21 mouse cellular contexts compared by ENCODE assay signal in the genomic region with DNA sequence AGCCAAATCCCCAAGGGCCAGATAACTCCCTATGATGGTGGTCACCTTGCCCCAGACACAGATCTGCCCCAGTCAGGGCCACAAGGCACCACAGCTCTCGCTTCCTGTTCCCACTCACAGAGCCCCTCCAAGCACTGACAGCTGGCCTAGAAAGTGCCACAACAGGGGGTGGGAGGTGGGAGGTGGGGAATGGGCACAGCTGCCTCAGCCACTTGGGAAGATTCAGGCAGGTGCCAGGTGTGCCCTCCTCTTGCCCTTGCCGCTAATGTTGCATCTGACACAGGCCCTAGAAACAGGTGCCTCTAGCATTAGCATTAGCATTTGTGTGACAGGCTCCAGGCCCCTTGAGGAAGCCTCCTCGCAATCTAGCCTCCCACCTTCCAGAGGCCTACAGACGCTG. TPM values are rescaled to one million over a fixed set of nuclear protein-coding genes. Genes with fewer than 3 reads are reported as not detected.
DNase-seq lines count a peak whose midpoint lies in the region; ATAC-seq lines count a peak whose summit lies in the region.
"Had no signal": no experiment of that assay in that cellular context is flagged by ENCODE, and none has a peak within 500 bp of the region (broad histone marks: within the 10 kb centered on the region; RNA-seq: fewer than 3 reads in every experiment).

No protein-coding gene starts in this region.

- H3K9me3 ChIP-seq in hindbrain, embryonic 13.5 days = no peaks in the 10 kb centered on the region
- no peaks in the 10 kb centered on the region for H3K9me3 ChIP-seq in hindbrain, embryonic 14.5 days (ENCODE audit: control insufficient read depth, low read length)
- H3K9me3 ChIP-seq in midbrain, embryonic 13.5 days = no peaks in the 10 kb centered on the region
- H3K9me3 ChIP-seq in midbrain, embryonic 10.5 days (replicated peaks) = no peaks in the 10 kb centered on the region
- H3K9me3 ChIP-seq in neural tube, embryonic 13.5 days = no peaks in the 10 kb centered on the region
- H3K9me3 ChIP-seq in neural tube, embryonic 15.5 days (replicated peaks) = no peaks in the 10 kb centered on the region
- H3K9me3 ChIP-seq: embryonic facial prominence, embryonic 10.5 days; forebrain, embryonic 13.5 days; heart, embryonic 15.5 days had no signal

- H3K4me2 ChIP-seq in hindbrain, embryonic 13.5 days = no peak overlapping the region
- no peak overlapping the region for H3K4me2 ChIP-seq in hindbrain, embryonic 14.5 days (replicated peaks)
- no peak overlapping the region for H3K4me2 ChIP-seq in midbrain, embryonic 13.5 days (replicated peaks)
- H3K4me2 ChIP-seq in neural tube, embryonic 13.5 days = no peak overlapping the region
- H3K4me2 ChIP-seq in neural tube, embryonic 15.5 days = no peak overlapping the region
- H3K4me2 ChIP-seq: forebrain, embryonic 13.5 days; heart, embryonic 11.5 days; heart, embryonic 15.5 days had no signal

- no peak overlapping the region for H3K4me3 ChIP-seq in hindbrain, embryonic 13.5 days
- no peak overlapping the region for H3K4me3 ChIP-seq in hindbrain, embryonic 14.5 days (replicated peaks; ENCODE audit: low read length)
- no peak overlapping the region for H3K4me3 ChIP-seq in midbrain, embryonic 13.5 days (replicated peaks)
- no peak overlapping the region for H3K4me3 ChIP-seq in midbrain, embryonic 10.5 days
- no peak overlapping the region for H3K4me3 ChIP-seq in neural tube, embryonic 13.5 days
- H3K4me3 ChIP-seq in neural tube, embryonic 15.5 days (replicated peaks) = no peak overlapping the region
- H3K4me3 ChIP-seq: embryonic facial prominence, embryonic 10.5 days; forebrain, embryonic 13.5 days; heart, adult 2 months; heart, embryonic 15.5 days had no signal

- no peak overlapping the region for H3K9ac ChIP-seq in hindbrain, embryonic 13.5 days
- no peak overlapping the region for H3K9ac ChIP-seq in hindbrain, embryonic 14.5 days
- no peak overlapping the region for H3K9ac ChIP-seq in midbrain, embryonic 13.5 days (replicated peaks)
- no peak overlapping the region for H3K9ac ChIP-seq in neural tube, embryonic 13.5 days
- H3K9ac ChIP-seq in neural tube, embryonic 15.5 days (replicated peaks) = no peak overlapping the region
- H3K9ac ChIP-seq: forebrain, embryonic 13.5 days; forebrain, postnatal 0 days; heart, embryonic 15.5 days had no signal

- ATAC-seq in hindbrain, embryonic 13.5 days (ENCODE audit: low FRiP score) = peak; percentile 15; the same call in 1 of the 2 replicates
- ATAC-seq in hindbrain, embryonic 14.5 days (ENCODE audit: low FRiP score) = no peak
- peak; percentile 50; the same call in 1 of the 2 replicates for ATAC-seq in midbrain, embryonic 13.5 days
- peak; percentile 34 for ATAC-seq in neural tube, embryonic 13.5 days (ENCODE audit: low read depth)
- no peak for ATAC-seq in neural tube, embryonic 15.5 days (ENCODE audit: low FRiP score)
- ATAC-seq: forebrain, embryonic 13.5 days had no signal

- H3K27ac ChIP-seq in hindbrain, embryonic 13.5 days = peak overlapping the region; percentile 19; the same call in 1 of the 2 replicates
- H3K27ac ChIP-seq in hindbrain, embryonic 14.5 days = no peak overlapping the region
- no peak overlapping the region for H3K27ac ChIP-seq in midbrain, embryonic 13.5 days
- H3K27ac ChIP-seq in midbrain, embryonic 10.5 days (replicated peaks) = no peak overlapping the region
- peak overlapping the region; percentile 57; the same call in 1 of the 2 replicates for H3K27ac ChIP-seq in neural tube, embryonic 13.5 days (replicated peaks)
- H3K27ac ChIP-seq in neural tube, embryonic 15.5 days (replicated peaks) = no peak overlapping the region
- H3K27ac ChIP-seq: embryonic facial prominence, embryonic 10.5 days; forebrain, embryonic 13.5 days; heart, adult 2 months; heart, embryonic 15.5 days had no signal

- H3K27me3 ChIP-seq in hindbrain, embryonic 13.5 days = 0 out of 2 replicates have a peak, but pooled peaks cover 12% of the 10 kb centered on the region
- H3K27me3 ChIP-seq in hindbrain, embryonic 14.5 days (ENCODE audit: control insufficient read depth, insufficient read depth, low read length) = no peaks in the 10 kb centered on the region
- H3K27me3 ChIP-seq in midbrain, embryonic 13.5 days = no peaks in the 10 kb centered on the region
- H3K27me3 ChIP-seq in midbrain, embryonic 10.5 days (ENCODE audit: low read depth, poor library complexity, severe bottlenecking) = no peaks in the 10 kb centered on the region
- peaks cover 12% of the 10 kb centered on the region; the same call in 1 of the 2 replicates for H3K27me3 ChIP-seq in neural tube, embryonic 13.5 days
- H3K27me3 ChIP-seq in neural tube, embryonic 15.5 days (replicated peaks) = 0 out of 2 replicates have a peak, but pooled peaks cover 5% of the 10 kb centered on the region
- H3K27me3 ChIP-seq: forebrain, embryonic 13.5 days had no signal

- no peak for DNase-seq in hindbrain, embryonic 14.5 days (ENCODE audit: low spot score)
- no peak for DNase-seq in midbrain, embryonic 10.5 days (ENCODE audit: low spot score)
- DNase-seq in retina, postnatal 1 day = no peak
- DNase-seq: adrenal gland, adult 2 months; adrenal gland, postnatal 36 days; cerebellum, adult 2 months; cerebellum, postnatal 10 days; forebrain, postnatal 0 days; gastrocnemius, postnatal 14 days; heart, adult 2 months; heart, postnatal 14 days had no signal

- 73% methylated on average over 4 of the region's 4 CpGs for WGBS in hindbrain, embryonic 13.5 days
- WGBS in hindbrain, embryonic 14.5 days = 66% methylated on average over 4 of the region's 4 CpGs
- WGBS in midbrain, embryonic 13.5 days = 69% methylated on average over 4 of the region's 4 CpGs
- WGBS in midbrain, embryonic 10.5 days = 88% methylated on average over 4 of the region's 4 CpGs
- WGBS in neural tube, embryonic 13.5 days = 55% methylated on average over 4 of the region's 4 CpGs
- 55% methylated on average over 4 of the region's 4 CpGs for WGBS in neural tube, embryonic 15.5 days

- peaks cover 28% of the 10 kb centered on the region for H3K4me1 ChIP-seq in hindbrain, embryonic 13.5 days (replicated peaks)
- H3K4me1 ChIP-seq in hindbrain, embryonic 14.5 days (replicated peaks; ENCODE audit: control insufficient read depth, insufficient read depth, low read length) = peaks cover 18% of the 10 kb centered on the region; the same call in 1 of the 2 replicates
- H3K4me1 ChIP-seq in midbrain, embryonic 13.5 days (replicated peaks) = peaks cover 16% of the 10 kb centered on the region
- peaks cover 7% of the 10 kb centered on the region; the same call in 1 of the 2 replicates for H3K4me1 ChIP-seq in midbrain, embryonic 10.5 days
- H3K4me1 ChIP-seq in neural tube, embryonic 13.5 days (replicated peaks) = peaks cover 29% of the 10 kb centered on the region
- peaks cover 25% of the 10 kb centered on the region for H3K4me1 ChIP-seq in neural tube, embryonic 15.5 days
- H3K4me1 ChIP-seq: embryonic facial prominence, embryonic 10.5 days; heart, embryonic 15.5 days had no signal

- H3K36me3 ChIP-seq in hindbrain, embryonic 13.5 days = no peaks in the 10 kb centered on the region
- no peaks in the 10 kb centered on the region for H3K36me3 ChIP-seq in hindbrain, embryonic 14.5 days (replicated peaks; ENCODE audit: control insufficient read depth, insufficient read depth)
- no peaks in the 10 kb centered on the region for H3K36me3 ChIP-seq in midbrain, embryonic 13.5 days
- no peaks in the 10 kb centered on the region for H3K36me3 ChIP-seq in midbrain, embryonic 10.5 days
- H3K36me3 ChIP-seq in neural tube, embryonic 13.5 days = no peaks in the 10 kb centered on the region
- no peaks in the 10 kb centered on the region for H3K36me3 ChIP-seq in neural tube, embryonic 15.5 days
- H3K36me3 ChIP-seq: embryonic facial prominence, embryonic 10.5 days; heart, embryonic 15.5 days had no signal

RNA-seq across cellular contexts. Expression of gene Ecel1, which starts 14.8 kb away (rescaled TPM):
- polyA plus RNA-seq in hindbrain, embryonic 13.5 days (2015; fragmentation: Nextera tagmentation; extraction: Ambion mirVana) = 33.1 and 35.5 TPM in 2 replicates
- polyA plus RNA-seq in hindbrain, embryonic 14.5 days (2014; fragmentation: Nextera tagmentation; extraction: Ambion mirVana) = 41.7 and 44.0 TPM in 2 replicates
- polyA plus RNA-seq in midbrain, embryonic 13.5 days (2015; fragmentation: Nextera tagmentation; extraction: Ambion mirVana) = 12.8 and 15.0 TPM in 2 replicates
- 3.7 and 5.0 TPM in 2 replicates for polyA plus RNA-seq in midbrain, embryonic 10.5 days (2016; fragmentation: Nextera tagmentation; extraction: Ambion mirVana)
- polyA plus RNA-seq in neural tube, embryonic 13.5 days (2015; fragmentation: Nextera tagmentation; extraction: Ambion mirVana) = 62.4 and 73.8 TPM in 2 replicates
- 71.9 and 84.7 TPM in 2 replicates for polyA plus RNA-seq in neural tube, embryonic 15.5 days (2015; fragmentation: Nextera tagmentation; extraction: Ambion mirVana)
- polyA plus RNA-seq: heart, embryonic 11.5 days had no signal

RNA-seq across cellular contexts. Expression of gene Akp3, which starts 16.8 kb away (rescaled TPM):
- polyA plus RNA-seq in hindbrain, embryonic 13.5 days (2015; fragmentation: Nextera tagmentation; extraction: Ambion mirVana) = not detected in 2 replicates
- polyA plus RNA-seq in hindbrain, embryonic 14.5 days (2014; fragmentation: Nextera tagmentation; extraction: Ambion mirVana) = not detected in 2 replicates
- polyA plus RNA-seq in midbrain, embryonic 13.5 days (2015; fragmentation: Nextera tagmentation; extraction: Ambion mirVana) = not detected in 2 replicates
- polyA plus RNA-seq in midbrain, embryonic 10.5 days (2016; fragmentation: Nextera tagmentation; extraction: Ambion mirVana) = not detected in 2 replicates
- not detected in 2 replicates for polyA plus RNA-seq in neural tube, embryonic 13.5 days (2015; fragmentation: Nextera tagmentation; extraction: Ambion mirVana)
- polyA plus RNA-seq in neural tube, embryonic 15.5 days (2015; fragmentation: Nextera tagmentation; extraction: Ambion mirVana) = not detected in 2 replicates
- polyA plus RNA-seq: adrenal gland, adult 2 months; embryonic facial prominence, embryonic 10.5 days; forebrain, embryonic 13.5 days; forebrain, postnatal 0 days; heart, embryonic 11.5 days; heart, embryonic 15.5 days had no signal

RNA-seq across cellular contexts. Expression of gene Alpi, which starts 40.1 kb away (rescaled TPM):
- polyA plus RNA-seq in hindbrain, embryonic 13.5 days (2015; fragmentation: Nextera tagmentation; extraction: Ambion mirVana) = not detected in 2 replicates
- not detected in 2 replicates for polyA plus RNA-seq in hindbrain, embryonic 14.5 days (2014; fragmentation: Nextera tagmentation; extraction: Ambion mirVana)
- 0.08 TPM in 1 of 2 replicates, not detected in the other for polyA plus RNA-seq in midbrain, embryonic 13.5 days (2015; fragmentation: Nextera tagmentation; extraction: Ambion mirVana)
- polyA plus RNA-seq in midbrain, embryonic 10.5 days (2016; fragmentation: Nextera tagmentation; extraction: Ambion mirVana) = not detected in 2 replicates
- polyA plus RNA-seq in neural tube, embryonic 13.5 days (2015; fragmentation: Nextera tagmentation; extraction: Ambion mirVana) = not detected in 2 replicates
- polyA plus RNA-seq in neural tube, embryonic 15.5 days (2015; fragmentation: Nextera tagmentation; extraction: Ambion mirVana) = 0.72 TPM in 1 of 2 replicates, not detected in the other
- polyA plus RNA-seq: cerebellum, adult 2 months; embryonic facial prominence, embryonic 10.5 days; embryonic facial prominence, embryonic 14.5 days; forebrain, embryonic 13.5 days; forebrain, postnatal 0 days; gonadal fat pad, adult 2 months; heart, embryonic 11.5 days; heart, embryonic 15.5 days had no signal

RNA-seq across cellular contexts. Expression of gene Prss56, which starts 41.6 kb away (rescaled TPM):
- polyA plus RNA-seq in hindbrain, embryonic 13.5 days (2015; fragmentation: Nextera tagmentation; extraction: Ambion mirVana) = 6.8 and 9.0 TPM in 2 replicates
- 4.0 and 5.1 TPM in 2 replicates for polyA plus RNA-seq in hindbrain, embryonic 14.5 days (2014; fragmentation: Nextera tagmentation; extraction: Ambion mirVana)
- 0.12 TPM in 1 of 2 replicates, not detected in the other for polyA plus RNA-seq in midbrain, embryonic 13.5 days (2015; fragmentation: Nextera tagmentation; extraction: Ambion mirVana)
- 0.05 TPM in 1 of 2 replicates, not detected in the other for polyA plus RNA-seq in midbrain, embryonic 10.5 days (2016; fragmentation: Nextera tagmentation; extraction: Ambion mirVana)
- polyA plus RNA-seq in neural tube, embryonic 13.5 days (2015; fragmentation: Nextera tagmentation; extraction: Ambion mirVana) = 6.6 and 7.1 TPM in 2 replicates
- 4.0 and 5.3 TPM in 2 replicates for polyA plus RNA-seq in neural tube, embryonic 15.5 days (2015; fragmentation: Nextera tagmentation; extraction: Ambion mirVana)
- polyA plus RNA-seq: heart, adult 2 months; heart, embryonic 11.5 days had no signal

RNA-seq across cellular contexts. Expression of gene Chrnd, which starts 48.9 kb away (rescaled TPM):
- polyA plus RNA-seq in hindbrain, embryonic 13.5 days (2015; fragmentation: Nextera tagmentation; extraction: Ambion mirVana) = 0.05 TPM in 1 of 2 replicates, not detected in the other
- polyA plus RNA-seq in hindbrain, embryonic 14.5 days (2014; fragmentation: Nextera tagmentation; extraction: Ambion mirVana) = not detected in 2 replicates
- polyA plus RNA-seq in midbrain, embryonic 13.5 days (2015; fragmentation: Nextera tagmentation; extraction: Ambion mirVana) = not detected in 2 replicates
- polyA plus RNA-seq in midbrain, embryonic 10.5 days (2016; fragmentation: Nextera tagmentation; extraction: Ambion mirVana) = not detected in 2 replicates
- polyA plus RNA-seq in neural tube, embryonic 13.5 days (2015; fragmentation: Nextera tagmentation; extraction: Ambion mirVana) = 0.31 and 0.62 TPM in 2 replicates
- polyA plus RNA-seq in neural tube, embryonic 15.5 days (2015; fragmentation: Nextera tagmentation; extraction: Ambion mirVana) = 0.33 and 0.37 TPM in 2 replicates
- polyA plus RNA-seq: adrenal gland, adult 2 months; cerebellum, adult 2 months; forebrain, embryonic 13.5 days; forebrain, postnatal 0 days; heart, adult 2 months; heart, embryonic 11.5 days; heart, embryonic 15.5 days had no signal

Comparison
In these comparisons a context has a peak if more than half of its experiments do, and no peak if none do; other contexts are left out.
1. ATAC-seq: peak in hindbrain, embryonic 13.5 days (single experiment), midbrain, embryonic 13.5 days (single experiment) and neural tube, embryonic 13.5 days (single experiment); none in hindbrain, embryonic 14.5 days (single experiment) and neural tube, embryonic 15.5 days (single experiment).
2. H3K27ac ChIP-seq: peak in hindbrain, embryonic 13.5 days (single experiment) and neural tube, embryonic 13.5 days (single experiment); none in hindbrain, embryonic 14.5 days (single experiment), midbrain, embryonic 13.5 days (single experiment), midbrain, embryonic 10.5 days (single experiment) and neural tube, embryonic 15.5 days (single experiment).